Mouse (Mus musculus) stomach, postnatal 0 days (tissue): Measurements from ENCODE around the gene Cga. TPM values are rescaled to one million over a fixed set of nuclear protein-coding genes. Genes with fewer than 3 reads are reported as not detected.
A peak's percentile ranks its signal among the peaks of the same experiment; 100 is the strongest.
"Not testable (repeated sequence)": the region's sequence is repeated elsewhere in the genome, so short reads cannot be mapped to it uniquely, and the experiment has no call there.

Experiments
- ATAC-seq: fragments of 200-750 bp; cut with Nextera tagmentation; 2 replicates; pipeline ENCODE4 v1.8.0; 2017; ENCODE audit not compliant: low FRiP score, low TSS enrichment
- DNase-seq: peaks from one replicate; pipeline ENCODE4 v3.0.0-alpha.2; 2016; ENCODE audit warnings: low spot score
- H3K27ac ChIP-seq: fragments of 300-500 bp; sonication (generic); replicated peaks from 2 replicates; pipeline ENCODE4 v1.5.1; 2014; ENCODE audit warnings: mild to moderate bottlenecking, control low read depth
- H3K27me3 ChIP-seq: fragments of 300-500 bp; sonication (generic); 2 replicates; pipeline ENCODE4 v1.6.1; 2014; ENCODE audit warnings: low read length; ENCODE audit not compliant: control insufficient read depth, insufficient read depth
- H3K36me3 ChIP-seq: fragments of 300-500 bp; sonication (generic); 2 replicates; pipeline ENCODE4 v1.6.1; 2014; ENCODE audit warnings: low read length, mixed read lengths; ENCODE audit not compliant: control insufficient read depth, insufficient read depth
- H3K4me1 ChIP-seq: fragments of 300-500 bp; sonication (generic); replicated peaks from 2 replicates; pipeline ENCODE4 v1.6.1; 2014; ENCODE audit warnings: antibody characterized with exemption; ENCODE audit not compliant: control insufficient read depth, insufficient read depth
- H3K4me2 ChIP-seq: fragments of 300-500 bp; sonication (generic); replicated peaks from 2 replicates; pipeline ENCODE4 v1.6.1; 2014; ENCODE audit warnings: low read depth, mild to moderate bottlenecking, control low read depth, moderate library complexity
- H3K4me3 ChIP-seq: fragments of 300-500 bp; sonication (generic); 2 replicates; pipeline ENCODE4 v1.5.1; 2014; ENCODE audit warnings: low read depth, low read length, control low read depth
- H3K9ac ChIP-seq: fragments of 300-500 bp; sonication (generic); 2 replicates; pipeline ENCODE4 v1.6.1; 2014; ENCODE audit warnings: mild to moderate bottlenecking, low read length, control low read depth, mixed read lengths
- H3K9me3 ChIP-seq: fragments of 300-500 bp; sonication (generic); 2 replicates; pipeline ENCODE4 v1.6.1; 2016; ENCODE audit warnings: low read length; ENCODE audit not compliant: control insufficient read depth
- CTCF ChIP-seq: IDR thresholded peaks from 2 replicates; pipeline ENCODE4 v1.5.1; 2016; ENCODE audit warnings: antibody characterized with exemption, low read depth, mild to moderate bottlenecking, moderate library complexity
- EP300 ChIP-seq: optimal IDR thresholded peaks from 2 replicates; pipeline ENCODE3; 2016; ENCODE audit warnings: antibody characterized with exemption
- WGBS: fragments of 180-500 bp; shearing (Covaris S2); extraction: QIAGEN DNeasy Blood & Tissue Kit; methylation state at CpG from one replicate; pipeline ENCODE4 v1.1.7; 2014; 5-methylcytosine and 5-hydroxymethylcytosine counted together
- polyA plus RNA-seq: library from polyadenylated mRNA; unstranded; fragments of >200 nt; fragmentation: Nextera tagmentation; extraction: Ambion mirVana; gene quantifications from 2 replicates; pipeline ENCODE4 v1.2.1, GENCODE M21; 2015

The Cga gene
- polyA plus RNA-seq, 1 experiment from 2014 or later: 0.19 TPM

DNA sequence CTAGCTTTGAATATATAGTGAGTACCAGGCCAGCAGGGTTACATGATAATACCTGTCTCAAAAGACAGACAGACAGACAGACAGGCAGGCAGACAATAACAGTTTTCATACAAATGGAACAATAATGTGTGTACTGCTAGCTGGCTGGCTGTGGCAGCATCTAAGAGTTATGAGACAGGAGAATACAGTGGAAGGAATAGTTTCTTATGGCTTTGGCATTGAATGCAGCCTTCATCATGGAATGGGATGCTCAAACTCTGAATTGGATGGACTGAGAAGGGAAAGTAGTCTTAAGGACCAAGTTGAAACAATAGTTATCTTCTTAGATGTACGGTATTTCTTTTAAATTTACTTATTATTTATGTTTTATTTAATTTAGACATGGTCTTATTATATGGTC is 5.7 kb downstream of the Cga start:
- Histone ChIP-seq H3K27ac (no peak overlapping the region), H3K27me3 (no peaks in the 10 kb centered on the region), H3K4me2 (no peak overlapping the region), H3K4me3 (no peak overlapping the region), H3K4me1 (no peaks in the 10 kb centered on the region; the same call in 1 of the 2 replicates), H3K9me3 (no peaks in the 10 kb centered on the region), H3K36me3 (no peaks in the 10 kb centered on the region), H3K9ac (no peak overlapping the region)
- TF ChIP-seq EP300 (no peak), CTCF (no peak)
- no peak for ATAC-seq
- WGBS: 95% methylated on average over 1 of the region's 1 CpGs
- DNase-seq: no peak

- ATAC-seq: no peak
- Histone ChIP-seq H3K27ac (no peak overlapping the region), H3K9me3 (no peaks in the 10 kb centered on the region), H3K4me3 (no peak overlapping the region), H3K27me3 (no peaks in the 10 kb centered on the region), H3K9ac (no peak overlapping the region), H3K4me2 (no peak overlapping the region), H3K4me1 (no peaks in the 10 kb centered on the region; the same call in 1 of the 2 replicates), H3K36me3 (no peaks in the 10 kb centered on the region)
- DNase-seq: no peak
- TF ChIP-seq CTCF (no peak), EP300 (no peak)
- WGBS: 50% methylated on average over 9 of the region's 9 CpGs
These were observed 6.6 kb downstream of the Cga start for GRCm38 (mm10) chr4:34900155-34900554.

GRCm38 (mm10) chr4:34901166-34901565 is 7.6 kb downstream of the Cga start:
- no peak for TF ChIP-seq EP300
- no peak for TF ChIP-seq CTCF
- Histone ChIP-seq H3K27ac (no peak overlapping the region), H3K9ac (no peak overlapping the region), H3K9me3 (no peaks in the 10 kb centered on the region), H3K4me3 (no peak overlapping the region), H3K4me2 (no peak overlapping the region), H3K4me1 (no peaks in the 10 kb centered on the region; the same call in 1 of the 2 replicates), H3K36me3 (no peaks in the 10 kb centered on the region), H3K27me3 (no peaks in the 10 kb centered on the region)
- 61% methylated on average over 4 of the region's 4 CpGs for WGBS
- DNase-seq (no peak), ATAC-seq (no peak)

DNA sequence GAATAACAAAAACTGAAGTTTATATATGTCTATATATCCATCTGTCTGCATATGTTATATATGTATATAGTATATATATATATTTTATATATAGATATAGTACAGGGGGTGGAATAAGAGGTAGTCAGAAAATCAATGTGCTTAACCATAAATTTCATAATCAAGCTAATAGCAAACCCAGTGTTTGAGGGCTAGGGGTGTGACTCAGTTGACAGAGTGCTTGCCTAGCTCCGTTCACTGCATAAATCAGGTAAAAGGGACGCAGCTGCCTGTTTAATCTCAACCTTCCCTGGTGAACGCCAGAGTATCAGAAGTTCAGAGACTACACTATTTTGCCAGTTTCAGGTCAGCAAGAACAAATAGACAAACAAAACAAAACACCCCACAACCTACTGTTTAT is 8.0 kb downstream of the Cga start:
- not testable (repeated sequence) for H3K27ac ChIP-seq, H3K4me1 ChIP-seq, H3K36me3 ChIP-seq, H3K9me3 ChIP-seq, H3K4me3 ChIP-seq, DNase-seq, H3K27me3 ChIP-seq, H3K9ac ChIP-seq, H3K4me2 ChIP-seq, ATAC-seq
- 31% methylated on average over 3 of the region's 3 CpGs for WGBS

DNA sequence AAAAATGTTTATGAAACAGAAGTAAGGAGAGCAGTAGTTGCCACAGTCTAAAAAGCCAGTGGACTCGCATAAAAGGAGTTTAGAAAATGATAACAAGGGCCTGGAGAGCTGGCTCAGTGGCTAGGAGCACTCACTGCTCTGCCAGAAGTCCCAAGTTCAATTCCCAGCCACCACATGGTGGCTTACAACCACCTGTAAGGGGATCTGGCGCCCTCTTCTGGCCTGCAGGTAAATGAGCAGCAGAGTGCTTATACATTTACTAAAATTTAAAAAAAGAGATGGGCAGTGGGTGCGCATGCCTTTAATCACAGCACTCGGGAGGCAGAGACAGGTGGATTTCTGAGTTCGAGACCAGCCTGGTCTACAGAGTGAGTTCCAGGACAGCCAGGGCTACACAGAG is 11.8 kb downstream of the Cga start:
- Histone ChIP-seq H3K4me3 (no peak overlapping the region), H3K27me3 (no peaks in the 10 kb centered on the region), H3K9ac (no peak overlapping the region), H3K4me1 (no peaks in the 10 kb centered on the region; the same call in 1 of the 2 replicates), H3K27ac (no peak overlapping the region), H3K4me2 (no peak overlapping the region), H3K9me3 (no peaks in the 10 kb centered on the region), H3K36me3 (no peaks in the 10 kb centered on the region)
- WGBS: 71% methylated on average over 5 of the region's 5 CpGs
- ATAC-seq (no peak), DNase-seq (peak; percentile 31)
- TF ChIP-seq EP300 (no peak), CTCF (peak; percentile 63)

DNA sequence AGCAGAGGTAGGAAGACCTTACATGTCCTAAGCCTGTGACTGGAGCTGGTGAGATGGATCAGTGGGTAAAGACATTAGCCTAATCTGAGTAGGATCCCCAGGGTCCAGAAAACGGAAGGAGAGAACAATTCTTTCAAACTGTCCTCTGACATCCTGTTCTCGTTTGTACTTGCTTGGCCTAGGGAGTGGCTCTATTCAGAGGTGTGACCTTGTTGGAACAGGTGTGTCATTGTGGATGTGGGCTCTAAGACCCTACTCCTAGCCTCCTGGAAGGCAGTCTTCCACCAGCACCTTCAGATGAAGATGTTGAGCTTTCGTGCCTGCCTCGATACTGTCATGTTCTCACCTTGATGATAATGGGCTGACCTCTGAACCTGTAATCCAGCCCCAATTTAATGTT is 12.6 kb downstream of the Cga start:
- ATAC-seq (no peak), DNase-seq (no peak)
- no peak for TF ChIP-seq CTCF
- no peak for TF ChIP-seq EP300
- 71% methylated on average over 4 of the region's 4 CpGs for WGBS
- Histone ChIP-seq H3K27me3 (no peaks in the 10 kb centered on the region), H3K4me3 (no peak overlapping the region), H3K36me3 (no peaks in the 10 kb centered on the region), H3K9me3 (no peaks in the 10 kb centered on the region), H3K9ac (no peak overlapping the region), H3K4me1 (no peaks in the 10 kb centered on the region; the same call in 1 of the 2 replicates), H3K4me2 (no peak overlapping the region), H3K27ac (no peak overlapping the region)
